25 mouse cellular contexts compared by ENCODE assay signal in genomic region chr14:56281090-56281489, GRCm38 (mm10). TPM values are rescaled to one million over a fixed set of nuclear protein-coding genes. Genes with fewer than 3 reads are reported as not detected.
"Had no signal": no experiment of that assay in that cellular context is flagged by ENCODE, and none has a peak within 500 bp of the region (broad histone marks: within the 10 kb centered on the region; RNA-seq: fewer than 3 reads in every experiment).

No protein-coding gene starts in this region.

- ATAC-seq: liver, postnatal 0 days; lung, postnatal 0 days; midbrain, embryonic 13.5 days; midbrain, embryonic 15.5 days had no signal

- H3K4me3 ChIP-seq: lung, embryonic 15.5 days; megakaryocyte, embryonic 14.5 days; midbrain, embryonic 13.5 days; midbrain, embryonic 15.5 days; neural tube, embryonic 12.5 days had no signal

- H3K9me3 ChIP-seq: lung, embryonic 15.5 days; megakaryocyte, embryonic 14.5 days; midbrain, embryonic 13.5 days; midbrain, embryonic 15.5 days; neural tube, embryonic 12.5 days had no signal

- H3K9ac ChIP-seq: liver, postnatal 0 days; lung, embryonic 15.5 days; midbrain, embryonic 13.5 days; midbrain, embryonic 15.5 days; neural tube, embryonic 12.5 days had no signal

- H3K4me1 ChIP-seq: lung, embryonic 15.5 days; midbrain, embryonic 13.5 days; midbrain, embryonic 15.5 days; neural tube, embryonic 12.5 days had no signal

- H3K27ac ChIP-seq: lung, embryonic 15.5 days; macrophage; midbrain, embryonic 13.5 days; midbrain, embryonic 15.5 days; neural tube, embryonic 12.5 days had no signal

- H3K36me3 ChIP-seq: lung, embryonic 15.5 days; midbrain, embryonic 13.5 days; midbrain, embryonic 15.5 days; neural tube, embryonic 12.5 days had no signal

- DNase-seq: liver, postnatal 0 days; lung, adult 2 months; lung, postnatal 14 days; lung, postnatal 36 days; retina, postnatal 1 day; right cerebral cortex, adult 18-20 months; right cerebral cortex, postnatal 25 days; right cerebral cortex, postnatal 4 days; spleen, adult 18-20 months; thymus, adult 18-20 months; thymus, postnatal 14 days; thymus, postnatal 36 days had no signal

- H3K4me2 ChIP-seq: lung, embryonic 15.5 days; midbrain, embryonic 11.5 days; midbrain, embryonic 13.5 days; midbrain, embryonic 15.5 days; neural tube, embryonic 12.5 days had no signal

- H3K27me3 ChIP-seq: lung, embryonic 15.5 days; midbrain, embryonic 13.5 days; midbrain, embryonic 15.5 days; neural tube, embryonic 12.5 days had no signal

RNA-seq across cellular contexts. Expression of gene Gzmb, which starts 19.0 kb away (rescaled TPM):
- polyA plus RNA-seq: midbrain, embryonic 11.5 days; midbrain, embryonic 13.5 days; midbrain, embryonic 15.5 days; midbrain, postnatal 0 days; neural tube, embryonic 12.5 days; neural tube, embryonic 14.5 days had no signal

RNA-seq across cellular contexts. Expression of gene Gzmc, which starts 46.6 kb away (rescaled TPM):
- polyA plus RNA-seq: lung, adult 2 months; lung, embryonic 15.5 days; lung, postnatal 0 days; macrophage; midbrain, embryonic 11.5 days; midbrain, embryonic 13.5 days; midbrain, embryonic 15.5 days; midbrain, postnatal 0 days; neural tube, embryonic 12.5 days; neural tube, embryonic 14.5 days; small intestine, adult 2 months; stomach, embryonic 14.5 days; stomach, embryonic 16.5 days had no signal
